Mouse (Mus musculus): ENCODE results near the gene Snx21. TPM values are rescaled to one million over a fixed set of nuclear protein-coding genes. Genes with fewer than 3 reads are reported as not detected.

Gene Snx21
- total RNA-seq, 1 experiment, result 7.0 TPM

DNA sequence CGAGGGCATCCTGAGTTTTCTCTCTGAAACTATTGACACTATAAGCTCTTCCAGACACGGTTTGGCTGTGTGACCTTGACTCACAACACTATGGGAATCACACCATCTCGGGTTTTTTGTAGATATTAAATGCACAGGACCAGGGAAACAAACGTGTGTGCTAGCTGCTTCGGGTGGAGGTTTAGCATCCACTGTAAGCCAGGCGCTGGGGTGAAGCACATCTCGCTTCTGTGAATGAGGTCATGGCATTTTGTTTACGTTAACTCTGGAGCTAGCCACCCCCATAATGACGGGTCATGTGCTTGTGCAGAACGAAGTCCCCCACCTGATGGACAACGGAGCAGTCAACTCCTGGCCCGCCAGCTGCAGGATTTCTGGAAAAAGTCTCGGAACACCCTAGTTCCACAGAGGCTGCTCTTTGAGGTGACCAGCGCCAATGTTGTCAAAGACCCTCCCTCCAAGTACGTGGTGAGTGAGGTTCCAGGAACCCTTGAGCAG lies 814 bp downstream of the Snx21 start:
- Histone ChIP-seq H3K27ac (ENCODE audit: insufficient read depth, low read depth, low read length, poor library complexity, severe bottlenecking) (no peak overlapping the region), H3K9me3 (ENCODE audit: control insufficient read depth, insufficient read depth, low read depth, low read length) (no peaks in the 10 kb centered on the region), H3K4me3 (ENCODE audit: insufficient read depth in 1 of 2, low read depth in 1 of 2, low read length in 2 of 2, poor library complexity in 1 of 2, severe bottlenecking in 1 of 2) (peak overlapping the region; percentile 74 to 90), H3K36me3 (ENCODE audit: control insufficient read depth, insufficient read depth, low read length, poor library complexity, severe bottlenecking) (no peaks in the 10 kb centered on the region; the same call in 1 of the 2 replicates), H3K4me1 (ENCODE audit: control insufficient read depth in 2 of 2, insufficient read depth in 2 of 2, low read length in 2 of 2, poor library complexity in 1 of 2) (peaks cover 5 to 29% of the 10 kb centered on the region in 2 experiments), H3K9ac (ENCODE audit: insufficient read depth, low read depth, low read length, poor library complexity, severe bottlenecking) (no peak overlapping the region; the same call in 1 of the 2 replicates)
- no peak for DNase-seq (ENCODE audit: low read depth, low spot score)
- TF ChIP-seq HCFC1 (IDR thresholded peaks at IDR 0.05; ENCODE audit: borderline replicate concordance, insufficient read depth, low read length) (no peak), ZNF384 (IDR thresholded peaks at IDR 0.05; ENCODE audit: low read depth, low read length) (no peak), CHD2 (IDR thresholded peaks at IDR 0.05; ENCODE audit: low read depth, low read length) (no peak)
- in situ Hi-C loops (cut with MboI; ENCODE audit: low sequenced_read_pairs in 2 of 2, unreplicated experiment in 2 of 2), result no loop called here

DNA sequence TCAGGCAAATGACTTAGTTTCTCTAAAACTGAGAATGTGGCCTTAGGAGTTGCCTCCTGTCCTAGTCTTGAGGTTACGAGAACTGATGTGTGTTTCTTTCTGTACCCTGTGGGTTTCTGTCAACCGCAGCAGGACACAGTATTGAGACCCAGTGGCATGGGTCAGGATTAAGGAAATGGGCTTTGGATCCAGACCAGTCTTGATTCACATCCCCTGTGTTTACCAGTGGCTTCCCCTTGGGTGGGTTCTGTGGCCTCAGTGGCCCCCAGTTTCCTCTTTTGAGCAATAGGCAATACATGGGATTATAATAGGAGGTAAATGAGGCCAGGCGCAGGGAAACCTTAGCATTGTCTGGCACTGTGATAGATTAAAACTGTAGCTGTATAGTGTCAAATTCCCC lies 1.4 kb downstream of the Snx21 start:
- H3K36me3 ChIP-seq (ENCODE audit: control insufficient read depth, insufficient read depth, low read length, poor library complexity, severe bottlenecking), result peaks cover 3% of the 10 kb centered on the region; the same call in 1 of the 2 replicates
- in situ Hi-C loops (cut with MboI; ENCODE audit: low sequenced_read_pairs in 2 of 2, unreplicated experiment in 2 of 2), result no loop called here
- no peak for DNase-seq (ENCODE audit: low read depth, low spot score)
- no peak overlapping the region for H3K4me3 ChIP-seq (ENCODE audit: insufficient read depth in 1 of 2, low read depth in 1 of 2, low read length in 2 of 2, poor library complexity in 1 of 2, severe bottlenecking in 1 of 2)
- TF ChIP-seq MAFK (IDR thresholded peaks at IDR 0.05; ENCODE audit: insufficient read depth, low read depth, low read length), result no peak
- TF ChIP-seq ZNF384 (IDR thresholded peaks at IDR 0.05; ENCODE audit: low read depth, low read length), result no peak
- no peak for TF ChIP-seq ZC3H11A (IDR thresholded peaks at IDR 0.05; ENCODE audit: borderline replicate concordance, low read depth, low read length)
- TF ChIP-seq HCFC1 (IDR thresholded peaks at IDR 0.05; ENCODE audit: borderline replicate concordance, insufficient read depth, low read length), result no peak
- no peak for TF ChIP-seq CHD2 (IDR thresholded peaks at IDR 0.05; ENCODE audit: low read depth, low read length)
- H3K27ac ChIP-seq (ENCODE audit: insufficient read depth, low read depth, low read length, poor library complexity, severe bottlenecking), result no peak overlapping the region
- no peaks in the 10 kb centered on the region for H3K9me3 ChIP-seq (ENCODE audit: control insufficient read depth, insufficient read depth, low read depth, low read length)
- H3K4me1 ChIP-seq (ENCODE audit: control insufficient read depth in 2 of 2, insufficient read depth in 2 of 2, low read length in 2 of 2, poor library complexity in 1 of 2), result peaks cover 5 to 29% of the 10 kb centered on the region in 2 experiments
- H3K9ac ChIP-seq (ENCODE audit: insufficient read depth, low read depth, low read length, poor library complexity, severe bottlenecking), result no peak overlapping the region

DNA sequence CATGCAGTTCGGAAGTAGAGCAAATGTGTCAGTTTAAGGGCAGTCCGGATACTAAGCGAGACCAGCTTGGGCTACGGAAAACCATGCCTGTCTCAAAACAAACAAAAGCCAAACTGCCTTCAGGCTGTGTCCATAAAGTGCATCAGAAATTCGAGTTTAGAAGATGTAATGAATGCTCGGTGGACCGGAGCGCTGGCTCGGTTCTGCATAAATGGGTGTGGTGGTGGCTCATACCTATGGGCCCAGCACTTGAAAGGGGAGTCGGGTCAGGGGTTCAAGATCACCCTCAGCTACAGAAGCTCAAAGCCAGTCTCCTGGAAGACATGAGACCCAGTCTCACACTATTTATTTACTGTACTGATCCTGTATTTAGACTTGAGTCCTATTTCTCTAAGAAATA lies 2.2 kb downstream of the Snx21 start:
- no peaks in the 10 kb centered on the region for H3K9me3 ChIP-seq (ENCODE audit: control insufficient read depth, insufficient read depth, low read depth, low read length)
- no peak overlapping the region for H3K27ac ChIP-seq (ENCODE audit: insufficient read depth, low read depth, low read length, poor library complexity, severe bottlenecking)
- no peak for DNase-seq (ENCODE audit: low read depth, low spot score)
- H3K4me3 ChIP-seq (ENCODE audit: insufficient read depth in 1 of 2, low read depth in 1 of 2, low read length in 2 of 2, poor library complexity in 1 of 2, severe bottlenecking in 1 of 2), result no peak overlapping the region
- no peak overlapping the region for H3K9ac ChIP-seq (ENCODE audit: insufficient read depth, low read depth, low read length, poor library complexity, severe bottlenecking)
- no peak for TF ChIP-seq ZC3H11A (IDR thresholded peaks at IDR 0.05; ENCODE audit: borderline replicate concordance, low read depth, low read length)
- no peak for TF ChIP-seq ZNF384 (IDR thresholded peaks at IDR 0.05; ENCODE audit: low read depth, low read length)
- TF ChIP-seq MAFK (IDR thresholded peaks at IDR 0.05; ENCODE audit: insufficient read depth, low read depth, low read length), result no peak
- TF ChIP-seq CHD2 (IDR thresholded peaks at IDR 0.05; ENCODE audit: low read depth, low read length), result no peak
- TF ChIP-seq HCFC1 (IDR thresholded peaks at IDR 0.05; ENCODE audit: borderline replicate concordance, insufficient read depth, low read length), result no peak
- H3K36me3 ChIP-seq (ENCODE audit: control insufficient read depth, insufficient read depth, low read length, poor library complexity, severe bottlenecking), result peaks cover 7% of the 10 kb centered on the region; the same call in 1 of the 2 replicates
- peaks cover 5 to 29% of the 10 kb centered on the region in 2 experiments for H3K4me1 ChIP-seq (ENCODE audit: control insufficient read depth in 2 of 2, insufficient read depth in 2 of 2, low read length in 2 of 2, poor library complexity in 1 of 2)
- in situ Hi-C loops (cut with MboI; ENCODE audit: low sequenced_read_pairs in 2 of 2, unreplicated experiment in 2 of 2), result no loop called here

DNA sequence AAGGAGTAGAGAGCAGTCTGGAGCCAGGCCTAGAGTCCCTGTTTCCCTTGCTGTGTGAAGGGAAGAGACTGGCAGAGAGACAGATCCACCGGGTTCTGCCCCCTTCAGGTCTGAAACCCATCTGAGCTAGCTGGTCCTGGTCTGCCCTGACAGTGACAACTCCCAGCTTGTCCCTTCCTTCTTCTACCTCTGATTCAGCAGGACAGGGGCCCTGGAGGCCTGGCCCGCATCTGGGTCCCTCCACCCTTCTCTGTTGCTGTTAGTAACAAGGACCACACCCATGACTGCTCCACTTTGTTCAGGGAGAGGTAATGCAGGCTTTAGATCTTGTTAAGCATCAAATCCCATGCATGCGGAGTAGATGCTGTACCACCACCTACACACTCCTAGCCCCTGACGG lies 2.8 kb downstream of the Snx21 start:
- Histone ChIP-seq H3K9me3 (ENCODE audit: control insufficient read depth, insufficient read depth, low read depth, low read length) (no peaks in the 10 kb centered on the region), H3K4me3 (ENCODE audit: insufficient read depth in 1 of 2, low read depth in 1 of 2, low read length in 2 of 2, poor library complexity in 1 of 2, severe bottlenecking in 1 of 2) (no peak overlapping the region), H3K27ac (ENCODE audit: insufficient read depth, low read depth, low read length, poor library complexity, severe bottlenecking) (no peak overlapping the region), H3K4me1 (ENCODE audit: control insufficient read depth in 2 of 2, insufficient read depth in 2 of 2, low read length in 2 of 2, poor library complexity in 1 of 2) (peaks cover 7 to 32% of the 10 kb centered on the region in 2 experiments), H3K36me3 (ENCODE audit: control insufficient read depth, insufficient read depth, low read length, poor library complexity, severe bottlenecking) (peaks cover 9% of the 10 kb centered on the region; the same call in 1 of the 2 replicates), H3K9ac (ENCODE audit: insufficient read depth, low read depth, low read length, poor library complexity, severe bottlenecking) (no peak overlapping the region)
- in situ Hi-C loops (cut with MboI; ENCODE audit: low sequenced_read_pairs in 2 of 2, unreplicated experiment in 2 of 2), result no loop called here
- TF ChIP-seq MAFK (IDR thresholded peaks at IDR 0.05; ENCODE audit: insufficient read depth, low read depth, low read length) (no peak), ZC3H11A (IDR thresholded peaks at IDR 0.05; ENCODE audit: borderline replicate concordance, low read depth, low read length) (no peak), HCFC1 (IDR thresholded peaks at IDR 0.05; ENCODE audit: borderline replicate concordance, insufficient read depth, low read length) (no peak), ZNF384 (IDR thresholded peaks at IDR 0.05; ENCODE audit: low read depth, low read length) (no peak), CHD2 (IDR thresholded peaks at IDR 0.05; ENCODE audit: low read depth, low read length) (no peak)
- DNase-seq (ENCODE audit: low read depth, low spot score), result no peak

DNA sequence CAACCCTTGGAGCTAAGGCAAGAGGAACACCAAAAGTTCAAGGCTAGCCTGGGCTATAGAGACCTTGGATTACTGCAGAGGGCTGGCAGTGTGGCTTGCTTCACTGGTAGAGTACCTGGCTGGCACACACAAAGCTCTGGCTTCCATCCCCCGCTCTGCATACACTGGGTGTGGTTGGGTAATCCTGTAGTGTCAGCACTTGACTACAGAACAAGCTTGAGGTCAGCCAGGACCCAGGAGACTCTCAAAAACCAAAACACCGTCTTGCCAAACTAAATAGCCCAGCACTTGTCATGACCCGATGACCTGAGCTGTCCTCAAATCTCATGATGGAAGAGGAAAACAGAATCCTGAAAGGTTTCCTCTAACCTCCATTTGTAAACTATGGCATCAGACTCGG lies 4.8 kb downstream of the Snx21 start:
- H3K4me3 ChIP-seq (ENCODE audit: insufficient read depth in 1 of 2, low read depth in 1 of 2, low read length in 2 of 2, poor library complexity in 1 of 2, severe bottlenecking in 1 of 2), result no peak overlapping the region
- H3K9me3 ChIP-seq (ENCODE audit: control insufficient read depth, insufficient read depth, low read depth, low read length), result no peaks in the 10 kb centered on the region
- no peak overlapping the region for H3K9ac ChIP-seq (ENCODE audit: insufficient read depth, low read depth, low read length, poor library complexity, severe bottlenecking)
- in situ Hi-C loops (cut with MboI; ENCODE audit: low sequenced_read_pairs in 2 of 2, unreplicated experiment in 2 of 2), result no loop called here
- no peak overlapping the region for H3K27ac ChIP-seq (ENCODE audit: insufficient read depth, low read depth, low read length, poor library complexity, severe bottlenecking)
- H3K4me1 ChIP-seq (ENCODE audit: control insufficient read depth in 2 of 2, insufficient read depth in 2 of 2, low read length in 2 of 2, poor library complexity in 1 of 2), result peaks cover 8 to 34% of the 10 kb centered on the region in 2 experiments
- no peak for DNase-seq (ENCODE audit: low read depth, low spot score)
- TF ChIP-seq MAFK (IDR thresholded peaks at IDR 0.05; ENCODE audit: insufficient read depth, low read depth, low read length) (no peak), ZC3H11A (IDR thresholded peaks at IDR 0.05; ENCODE audit: borderline replicate concordance, low read depth, low read length) (no peak), CHD2 (IDR thresholded peaks at IDR 0.05; ENCODE audit: low read depth, low read length) (no peak), ZNF384 (IDR thresholded peaks at IDR 0.05; ENCODE audit: low read depth, low read length) (no peak), HCFC1 (IDR thresholded peaks at IDR 0.05; ENCODE audit: borderline replicate concordance, insufficient read depth, low read length) (no peak)
- peaks cover 16% of the 10 kb centered on the region; the same call in 1 of the 2 replicates for H3K36me3 ChIP-seq (ENCODE audit: control insufficient read depth, insufficient read depth, low read length, poor library complexity, severe bottlenecking)
